Mouse (Mus musculus) c-Kit-negative CD71-positive TER-119-positive erythroid progenitor cells, embryonic 14.5 days (primary cell): ENCODE data around the gene Iqcf1.

Source experiments
- DNase-seq: peaks from one replicate; pipeline ENCODE4 v3.0.0-alpha.2; 2013; ENCODE audit warnings: low read depth, low spot score

Iqcf1 gene

GRCm38 (mm10) chr9:106499667-106500066, at the start of gene Iqcf1:
TSS of gene Iqcf1 (plus strand) at chr9:106499967.
- no peak for DNase-seq

GRCm38 (mm10) chr9:106450661-106451060, 49.1 kb upstream of the Iqcf1 start:
- DNase-seq, result no peak

GRCm38 (mm10) chr9:106451298-106451697, 48.5 kb upstream of the Iqcf1 start:
- no peak for DNase-seq

GRCm38 (mm10) chr9:106451899-106452298, 47.9 kb upstream of the Iqcf1 start:
- no peak for DNase-seq

GRCm38 (mm10) chr9:106452351-106452750, 47.4 kb upstream of the Iqcf1 start:
- DNase-seq, result no peak

GRCm38 (mm10) chr9:106452821-106453220, 46.9 kb upstream of the Iqcf1 start:
- DNase-seq, result no peak

DNA sequence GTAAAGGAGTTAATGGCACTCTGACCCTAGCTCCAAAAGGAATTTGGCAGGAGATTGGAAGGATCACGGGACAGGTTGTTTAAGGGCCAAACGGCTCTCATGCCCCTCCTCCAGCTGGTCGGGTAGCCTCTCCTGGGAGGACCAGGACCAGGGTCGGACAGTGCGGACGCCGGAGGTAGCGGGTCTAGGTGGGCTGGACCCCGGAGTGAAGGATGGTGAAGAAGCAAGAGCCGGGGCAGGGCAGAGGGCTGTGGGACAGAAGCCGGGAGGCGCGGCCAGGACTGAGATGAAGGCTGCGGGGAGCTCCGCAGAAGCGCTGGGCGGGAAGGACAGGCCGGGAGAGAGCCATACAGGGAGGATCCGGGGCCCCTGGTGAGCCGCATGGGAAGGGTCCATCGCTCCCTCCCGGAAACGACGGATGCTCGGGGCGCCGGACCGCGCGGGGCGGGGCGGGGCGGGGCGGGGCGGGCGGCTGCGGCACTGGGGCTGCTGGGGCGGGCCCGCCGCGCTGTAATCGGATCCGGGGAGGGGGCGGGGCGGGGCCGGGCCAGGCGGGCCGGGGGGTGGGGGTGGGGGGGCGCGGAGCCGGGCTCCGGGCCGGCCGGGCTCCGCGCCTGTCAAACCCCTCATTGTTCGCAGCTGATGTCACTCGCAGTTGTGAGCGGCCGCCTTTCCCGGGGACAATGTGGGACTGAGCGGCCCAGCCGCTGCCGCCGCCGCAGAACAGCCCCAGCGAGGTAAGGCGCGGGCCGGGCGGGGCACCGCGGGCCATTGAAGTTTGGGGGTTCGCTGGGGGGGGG, 46.3 kb upstream of the Iqcf1 start, which contains the start of gene Pcbp4:
Gene Pcbp4, plus strand, starts transcription at position 21 of the 800 bp plus-strand sequence.
- no peak for DNase-seq

DNA sequence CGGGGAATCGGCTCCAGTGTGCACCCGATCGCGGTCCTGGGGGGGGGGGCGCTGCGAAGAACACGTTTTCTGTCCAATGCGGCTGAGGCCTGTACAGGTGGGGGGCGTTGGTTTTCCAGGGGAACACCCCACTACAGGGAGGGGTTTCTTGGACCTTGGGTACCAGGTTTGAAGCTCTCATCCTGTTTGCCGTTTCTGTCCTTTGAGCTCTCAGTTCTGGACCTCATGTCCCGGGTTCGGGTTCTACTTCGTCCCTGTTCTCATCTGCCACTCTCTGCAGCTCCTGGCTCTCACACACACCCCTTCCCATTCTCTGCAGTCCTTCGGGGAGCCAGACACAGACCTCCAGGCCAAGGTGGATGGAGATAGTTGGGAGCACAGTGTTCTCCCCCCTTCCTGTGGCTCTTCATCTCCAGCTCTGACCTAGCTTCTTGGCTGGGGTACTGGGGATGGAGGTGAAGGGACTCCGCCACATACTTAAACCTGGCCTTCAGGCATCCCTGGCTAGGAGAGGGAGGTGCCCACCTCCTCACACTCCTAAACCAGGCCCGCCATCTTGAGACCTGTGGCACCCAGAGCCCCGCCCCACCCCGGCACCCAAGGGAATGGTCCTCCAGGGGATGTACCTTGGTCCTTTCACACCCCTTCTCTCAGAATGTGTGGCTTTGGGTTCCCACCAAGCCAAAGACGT, 45.6 kb upstream of the Iqcf1 start:
- no peak for DNase-seq

- DNase-seq, result no peak
Observed at GRCm38 (mm10) chr9:106454888-106455681, 44.7 kb upstream of the Iqcf1 start.

- no peak for DNase-seq
Observed at GRCm38 (mm10) chr9:106456325-106457162, 43.2 kb upstream of the Iqcf1 start.

GRCm38 (mm10) chr9:106457163-106457559, 42.6 kb upstream of the Iqcf1 start:
- DNase-seq, result no peak

- DNase-seq, result no peak
Observed at GRCm38 (mm10) chr9:106457920-106458319, 41.8 kb upstream of the Iqcf1 start.

- DNase-seq, result no peak
Observed at GRCm38 (mm10) chr9:106459946-106460345, 39.8 kb upstream of the Iqcf1 start.

DNA sequence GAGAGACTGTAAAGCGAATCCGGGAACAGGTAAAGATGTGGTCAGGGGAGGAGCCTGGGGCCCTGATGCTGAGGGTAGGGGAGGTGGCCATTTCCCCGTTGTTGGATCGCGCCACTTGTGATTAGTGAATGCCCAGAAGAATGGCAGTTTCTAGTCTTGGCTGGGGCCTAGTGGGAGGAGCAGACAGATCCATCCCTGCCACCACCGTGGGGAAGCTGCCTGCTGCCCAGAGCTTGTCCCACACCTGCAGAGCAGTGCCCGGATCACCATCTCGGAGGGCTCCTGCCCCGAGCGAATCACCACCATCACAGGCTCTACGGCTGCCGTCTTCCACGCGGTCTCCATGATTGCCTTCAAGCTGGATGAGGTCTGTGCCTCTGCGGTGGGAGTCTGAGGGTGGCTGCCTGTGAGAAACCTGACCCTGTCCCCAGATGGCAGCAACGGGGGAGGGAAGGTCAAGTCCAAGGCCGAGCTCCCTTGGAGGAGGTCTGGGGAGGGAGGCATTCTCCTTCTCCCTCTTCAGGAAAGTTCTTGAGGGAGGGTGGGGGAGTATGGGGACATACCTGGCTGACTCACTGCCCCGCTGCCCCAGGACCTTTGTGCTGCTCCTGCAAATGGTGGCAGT, 39.3 kb upstream of the Iqcf1 start:
- DNase-seq, result no peak

GRCm38 (mm10) chr9:106461026-106461415, 38.7 kb upstream of the Iqcf1 start:
- no peak for DNase-seq

GRCm38 (mm10) chr9:106461641-106462429, 37.9 kb upstream of the Iqcf1 start:
- no peak for DNase-seq

GRCm38 (mm10) chr9:106462430-106462800, 37.4 kb upstream of the Iqcf1 start:
- no peak for DNase-seq

GRCm38 (mm10) chr9:106463122-106464063, 36.4 kb upstream of the Iqcf1 start:
- DNase-seq, result no peak
